Mouse (Mus musculus): ENCODE data around the gene Ethe1. TPM values are rescaled to one million over a fixed set of nuclear protein-coding genes. Genes with fewer than 3 reads are reported as not detected.

The Ethe1 gene
- polyA plus RNA-seq (2012; rRNA removed) = 19.9 and 21.9 TPM in 2 replicates
- polyA plus RNA-seq (2014; fragmentation: Nextera tagmentation; extraction: Ambion mirVana) = 30.7 and 31.5 TPM in 2 replicates

DNA sequence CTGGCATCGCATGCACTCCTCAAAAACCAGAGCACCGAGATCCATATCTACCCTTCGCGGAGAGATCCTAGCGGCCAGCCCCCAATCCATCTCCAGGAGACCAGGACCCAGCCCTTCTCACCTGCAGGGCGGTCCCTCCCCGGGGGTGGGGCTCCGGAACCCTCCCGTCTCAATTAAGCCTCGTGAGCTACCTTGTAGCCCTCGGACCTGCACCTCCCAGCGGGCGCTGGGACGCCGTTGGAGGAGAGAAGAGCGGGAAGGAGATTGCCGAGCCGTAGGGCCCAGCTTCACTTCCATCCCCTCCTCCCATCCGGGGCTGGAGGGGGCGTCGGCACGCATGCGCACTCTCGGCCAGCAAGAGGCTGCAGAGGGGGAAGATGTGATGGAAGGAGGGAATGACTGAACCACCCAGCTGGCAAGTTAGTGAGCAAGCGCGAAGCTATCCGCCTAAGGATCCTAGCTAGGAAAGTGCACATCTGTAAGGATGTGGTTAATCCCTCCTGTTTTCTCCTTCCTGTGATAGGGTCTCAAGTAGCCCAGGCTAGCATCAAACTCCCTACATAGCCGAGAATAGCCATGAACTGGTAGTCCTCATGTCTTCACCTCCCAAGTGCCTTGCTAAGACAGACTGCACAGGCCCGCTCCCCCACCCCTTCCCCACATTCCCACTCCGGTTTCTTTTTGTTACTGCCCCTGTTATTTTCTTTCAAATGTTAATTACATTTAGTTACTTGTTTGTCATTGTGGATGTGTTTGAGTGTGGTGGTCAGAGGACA lies at the start of gene Ethe1, which contains the start of gene Zfp575:
TSS of gene Ethe1 (plus strand) at position 214 of the 776 bp plus-strand sequence.
TSS of gene Zfp575 (minus strand) at position 312 of the 776 bp plus-strand sequence.
- Histone ChIP-seq H3K27me3 (ENCODE audit: control insufficient read depth, insufficient read depth, low read length) (peaks cover 28% of the 10 kb centered on the region), H3K9me3 (ENCODE audit: control insufficient read depth, low read length) (no peaks in the 10 kb centered on the region), H3K9ac (ENCODE audit: low read depth, low read length, severe bottlenecking) (peak within 1 kb of the TSS; percentile 63), H3K36me3 (ENCODE audit: control insufficient read depth, insufficient read depth, low read length) (no peaks in the 10 kb centered on the region), H3K4me2 (replicated peaks; ENCODE audit: low read depth, low read length, severe bottlenecking) (peak within 1 kb of the TSS; percentile 61), H3K4me3 (replicated peaks; ENCODE audit: low read length) (peak within 1 kb of the TSS; percentile 47), H3K4me1 (ENCODE audit: control insufficient read depth, insufficient read depth, low read length) (peaks cover 6% of the 10 kb centered on the region), H3K27ac (replicated peaks; ENCODE audit: low read depth, low read length) (peak within 1 kb of the TSS; percentile 30; the same call in 1 of the 2 replicates)
- DNase-seq (ENCODE audit: low spot score) (peak; percentile 74), ATAC-seq (ENCODE audit: low FRiP score, low read depth) (peak; percentile 78)
- 11% methylated on average over 29 of the region's 30 CpGs for WGBS
- peak; percentile 89; the same call in 1 of the 2 replicates for TF ChIP-seq POLR2A (IDR thresholded peaks at IDR 0.05; ENCODE audit: borderline replicate concordance, extremely low read depth, insufficient read depth, insufficient read length)

DNA sequence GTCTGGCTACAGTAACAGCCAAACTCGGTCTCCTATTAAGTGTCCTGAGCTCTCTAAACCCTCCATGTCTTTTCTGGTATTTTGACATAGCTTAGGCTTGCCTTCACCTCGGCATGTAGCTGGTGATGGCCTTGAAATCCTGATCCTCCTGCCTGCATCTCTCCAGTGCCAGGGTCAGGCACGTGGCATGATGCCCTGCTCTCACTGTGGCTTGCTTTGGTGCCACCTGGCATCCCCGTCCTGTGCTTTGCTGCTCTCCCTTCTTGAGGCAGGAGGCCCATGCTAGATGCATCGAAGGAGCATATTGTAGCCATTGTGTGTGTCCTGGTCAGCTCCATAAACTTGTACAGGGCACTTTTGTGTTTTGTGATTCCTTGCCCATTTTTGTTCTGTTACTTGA lies 49.8 kb upstream of the Ethe1 start:
- Histone ChIP-seq H3K4me2 (replicated peaks; ENCODE audit: low read depth, low read length, severe bottlenecking) (no peak overlapping the region), H3K9me3 (ENCODE audit: control insufficient read depth, low read length) (no peaks in the 10 kb centered on the region), H3K27me3 (ENCODE audit: control insufficient read depth, insufficient read depth, low read length) (no peaks in the 10 kb centered on the region), H3K27ac (replicated peaks; ENCODE audit: low read depth, low read length) (no peak overlapping the region), H3K4me3 (replicated peaks; ENCODE audit: low read length) (no peak overlapping the region), H3K9ac (ENCODE audit: low read depth, low read length, severe bottlenecking) (no peak overlapping the region), H3K36me3 (ENCODE audit: control insufficient read depth, insufficient read depth, low read length) (peaks cover 36% of the 10 kb centered on the region), H3K4me1 (ENCODE audit: control insufficient read depth, insufficient read depth, low read length) (peaks cover 11% of the 10 kb centered on the region)
- TF ChIP-seq POLR2A (IDR thresholded peaks at IDR 0.05; ENCODE audit: borderline replicate concordance, extremely low read depth, insufficient read depth, insufficient read length) = no peak
- WGBS = 79% methylated on average over 5 of the region's 5 CpGs
- ATAC-seq (ENCODE audit: low FRiP score, low read depth) (no peak), DNase-seq (ENCODE audit: low spot score) (no peak)

DNA sequence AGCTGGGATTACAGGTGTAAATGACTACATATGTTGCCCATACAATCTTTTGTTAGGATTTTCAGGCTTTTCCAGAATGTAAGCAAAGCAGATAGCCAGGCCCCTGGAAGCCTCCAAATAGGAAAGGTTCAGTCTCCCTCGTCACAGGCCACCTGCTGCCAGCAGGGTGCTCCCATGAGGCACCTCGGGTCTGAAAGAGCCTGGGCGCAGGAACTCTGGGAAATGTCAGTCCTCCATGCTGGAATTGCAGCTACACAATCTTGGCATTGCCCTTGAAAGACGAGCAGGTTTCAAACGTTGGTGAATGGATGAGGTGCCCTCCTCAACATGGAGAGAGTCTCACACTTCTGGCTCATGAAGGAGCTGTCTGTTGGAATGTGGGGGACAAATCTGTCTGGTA lies 49.2 kb upstream of the Ethe1 start:
- no peak for ATAC-seq (ENCODE audit: low FRiP score, low read depth)
- no peak overlapping the region for H3K9ac ChIP-seq (ENCODE audit: low read depth, low read length, severe bottlenecking)
- H3K4me1 ChIP-seq (ENCODE audit: control insufficient read depth, insufficient read depth, low read length) = peaks cover 10% of the 10 kb centered on the region
- no peak overlapping the region for H3K4me3 ChIP-seq (replicated peaks; ENCODE audit: low read length)
- TF ChIP-seq POLR2A (IDR thresholded peaks at IDR 0.05; ENCODE audit: borderline replicate concordance, extremely low read depth, insufficient read depth, insufficient read length) = no peak
- 51% methylated on average over 5 of the region's 5 CpGs for WGBS
- no peak overlapping the region for H3K27ac ChIP-seq (replicated peaks; ENCODE audit: low read depth, low read length)
- H3K4me2 ChIP-seq (replicated peaks; ENCODE audit: low read depth, low read length, severe bottlenecking) = no peak overlapping the region
- no peak for DNase-seq (ENCODE audit: low spot score)
- peaks cover 32% of the 10 kb centered on the region for H3K36me3 ChIP-seq (ENCODE audit: control insufficient read depth, insufficient read depth, low read length)
- H3K9me3 ChIP-seq (ENCODE audit: control insufficient read depth, low read length) = no peaks in the 10 kb centered on the region
- H3K27me3 ChIP-seq (ENCODE audit: control insufficient read depth, insufficient read depth, low read length) = no peaks in the 10 kb centered on the region

DNA sequence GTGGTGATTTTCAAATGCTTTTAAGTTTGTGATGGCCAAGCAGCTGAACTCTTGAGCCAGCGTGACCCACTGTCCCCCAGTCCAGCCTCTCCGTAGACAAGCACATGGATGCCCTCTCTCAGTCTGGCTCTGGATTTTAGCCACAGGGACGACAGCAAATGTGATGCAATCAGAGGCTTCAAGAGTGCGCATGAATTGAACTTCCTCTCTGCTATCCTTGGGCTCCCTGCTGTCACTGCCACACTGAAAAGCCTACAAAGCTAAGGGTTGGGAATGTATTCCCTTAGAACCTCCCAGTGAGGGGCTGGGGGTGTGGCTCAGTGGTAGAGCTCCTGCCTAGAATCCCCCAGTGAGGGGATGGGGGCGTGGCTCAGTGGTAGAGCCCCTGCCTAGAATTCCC lies 48.6 kb upstream of the Ethe1 start:
- peaks cover 5% of the 10 kb centered on the region for H3K4me1 ChIP-seq (ENCODE audit: control insufficient read depth, insufficient read depth, low read length)
- no peak overlapping the region for H3K9ac ChIP-seq (ENCODE audit: low read depth, low read length, severe bottlenecking)
- H3K27ac ChIP-seq (replicated peaks; ENCODE audit: low read depth, low read length) = no peak overlapping the region
- H3K9me3 ChIP-seq (ENCODE audit: control insufficient read depth, low read length) = no peaks in the 10 kb centered on the region
- no peak overlapping the region for H3K4me2 ChIP-seq (replicated peaks; ENCODE audit: low read depth, low read length, severe bottlenecking)
- WGBS = 79% methylated on average over 5 of the region's 5 CpGs
- no peak for DNase-seq (ENCODE audit: low spot score)
- no peaks in the 10 kb centered on the region for H3K27me3 ChIP-seq (ENCODE audit: control insufficient read depth, insufficient read depth, low read length)
- no peak overlapping the region for H3K4me3 ChIP-seq (replicated peaks; ENCODE audit: low read length)
- H3K36me3 ChIP-seq (ENCODE audit: control insufficient read depth, insufficient read depth, low read length) = peaks cover 27% of the 10 kb centered on the region
- ATAC-seq (ENCODE audit: low FRiP score, low read depth) = no peak
- TF ChIP-seq POLR2A (IDR thresholded peaks at IDR 0.05; ENCODE audit: borderline replicate concordance, extremely low read depth, insufficient read depth, insufficient read length) = no peak

DNA sequence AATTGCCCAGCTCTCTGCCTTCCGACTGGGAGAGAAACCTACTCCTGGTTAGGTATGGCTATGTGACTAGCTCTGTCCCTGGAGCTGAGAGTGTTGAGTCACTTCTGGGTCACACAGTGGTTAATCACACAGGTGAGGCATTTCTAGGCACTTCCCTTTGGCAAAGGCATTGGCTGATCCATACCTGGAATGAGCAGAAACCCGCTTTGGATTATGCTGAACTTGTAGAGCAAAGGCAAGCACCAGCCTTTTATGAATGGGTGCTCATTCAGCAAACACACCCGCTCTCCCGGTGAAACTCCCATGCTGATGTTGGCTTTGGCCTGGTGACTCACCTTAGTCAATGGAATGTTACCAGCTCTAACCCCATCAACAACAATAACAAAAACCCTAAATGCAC lies 47.7 kb upstream of the Ethe1 start:
- no peak overlapping the region for H3K4me3 ChIP-seq (replicated peaks; ENCODE audit: low read length)
- H3K36me3 ChIP-seq (ENCODE audit: control insufficient read depth, insufficient read depth, low read length) = peaks cover 17% of the 10 kb centered on the region
- no peak overlapping the region for H3K27ac ChIP-seq (replicated peaks; ENCODE audit: low read depth, low read length)
- ATAC-seq (ENCODE audit: low FRiP score, low read depth) (no peak), DNase-seq (ENCODE audit: low spot score) (no peak)
- H3K9ac ChIP-seq (ENCODE audit: low read depth, low read length, severe bottlenecking) = no peak overlapping the region
- H3K9me3 ChIP-seq (ENCODE audit: control insufficient read depth, low read length) = no peaks in the 10 kb centered on the region
- H3K4me2 ChIP-seq (replicated peaks; ENCODE audit: low read depth, low read length, severe bottlenecking) = no peak overlapping the region
- no peaks in the 10 kb centered on the region for H3K4me1 ChIP-seq (ENCODE audit: control insufficient read depth, insufficient read depth, low read length)
- no peak for TF ChIP-seq POLR2A (IDR thresholded peaks at IDR 0.05; ENCODE audit: borderline replicate concordance, extremely low read depth, insufficient read depth, insufficient read length)
- no peaks in the 10 kb centered on the region for H3K27me3 ChIP-seq (ENCODE audit: control insufficient read depth, insufficient read depth, low read length)
- 93% methylated on average over 4 of the region's 4 CpGs for WGBS

Data from limb, embryonic 14.5 days (tissue).